Mouse (Mus musculus): ENCODE results near the gene Gnrhr. TPM values are rescaled to one million over a fixed set of nuclear protein-coding genes. Genes with fewer than 3 reads are reported as not detected.

Gnrhr gene
- polyA plus RNA-seq, 1 experiment from 2014 or later = not detected

DNA sequence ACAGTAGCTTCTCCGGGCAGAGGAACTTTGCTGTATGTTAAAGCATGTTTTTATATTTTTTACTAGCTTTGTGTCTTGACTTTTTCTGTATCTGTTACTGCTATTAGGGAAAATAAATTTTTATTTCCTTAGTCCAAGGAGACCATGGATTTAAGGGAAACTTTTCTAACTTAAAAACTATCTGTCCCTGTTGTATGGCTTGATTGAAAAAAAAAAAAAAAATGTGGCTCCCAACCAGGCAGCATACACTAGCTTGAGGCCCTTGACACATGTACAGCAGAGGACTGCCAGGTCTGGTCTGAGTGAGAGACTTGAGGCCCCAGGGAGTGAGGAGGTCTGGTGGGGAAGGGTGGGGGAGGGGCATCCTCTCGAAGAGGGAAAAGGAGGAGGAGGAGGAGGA, 23.9 kb downstream of the Gnrhr start:
- no peak overlapping the region for H3K4me3 ChIP-seq (ENCODE audit: low read depth, low read length)
- 55% methylated on average over 2 of the region's 2 CpGs for WGBS
- H3K36me3 ChIP-seq (ENCODE audit: control insufficient read depth, insufficient read depth, low read length) = no peaks in the 10 kb centered on the region; the same call in 1 of the 2 replicates
- H3K9ac ChIP-seq (replicated peaks; ENCODE audit: low read depth, low read length) = no peak overlapping the region
- H3K4me1 ChIP-seq (ENCODE audit: control insufficient read depth, insufficient read depth, low read length) = 0 out of 2 replicates have a peak, but pooled peaks cover 2% of the 10 kb centered on the region
- ATAC-seq (ENCODE audit: insufficient number of reproducible peaks, insufficient read depth, low FRiP score, low read depth) = no peak
- H3K27ac ChIP-seq (ENCODE audit: low read length) = no peak overlapping the region
- H3K9me3 ChIP-seq (ENCODE audit: control insufficient read depth, low read depth, low read length) = no peaks in the 10 kb centered on the region
- no peak overlapping the region for H3K4me2 ChIP-seq (replicated peaks; ENCODE audit: low read depth, low read length)
- no peaks in the 10 kb centered on the region for H3K27me3 ChIP-seq (ENCODE audit: control insufficient read depth, insufficient read depth, low read length)

DNA sequence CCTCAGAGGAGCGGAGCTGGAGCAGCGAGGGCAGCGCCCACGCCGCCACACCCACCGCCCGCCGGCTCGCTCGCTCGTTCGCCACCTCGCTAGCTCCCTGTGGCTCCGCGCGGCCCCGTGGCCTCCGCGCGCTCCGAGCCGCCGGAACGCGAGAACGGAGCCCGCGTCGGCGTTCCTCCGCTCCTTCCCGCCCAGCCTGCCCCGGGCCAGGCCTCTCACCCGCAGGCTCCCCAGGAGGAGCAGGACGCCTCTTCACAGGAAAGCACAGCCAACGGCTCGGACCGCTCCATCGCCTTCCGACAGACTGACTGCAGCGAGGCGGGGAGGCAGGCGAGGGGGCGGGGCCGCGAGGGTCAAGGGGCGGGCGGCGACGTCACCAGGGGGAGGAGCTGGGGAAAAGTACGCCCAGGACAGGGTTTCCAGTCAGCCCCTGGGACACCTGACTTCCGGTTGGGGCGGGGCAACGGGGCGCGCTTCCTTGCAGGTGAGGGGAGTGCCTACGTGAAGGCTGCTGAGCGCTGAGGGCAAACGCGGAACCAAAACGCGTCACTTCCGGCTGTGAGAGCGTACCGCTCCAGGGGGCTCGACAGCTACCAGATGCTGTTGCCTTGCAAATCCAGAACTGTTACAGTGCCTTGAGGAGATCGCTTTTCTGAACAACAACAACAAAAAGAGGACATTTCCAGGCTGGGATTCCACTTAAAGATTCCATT, 25.1 kb downstream of the Gnrhr start, which contains the start of gene Uba6:
Gene Uba6, minus strand, starts transcription at position 355 of the 713 bp plus-strand sequence.
- no peaks in the 10 kb centered on the region for H3K9me3 ChIP-seq (ENCODE audit: control insufficient read depth, low read depth, low read length)
- no peaks in the 10 kb centered on the region for H3K27me3 ChIP-seq (ENCODE audit: control insufficient read depth, insufficient read depth, low read length)
- H3K27ac ChIP-seq (ENCODE audit: low read length) = peak within 1 kb of the TSS; percentile 92
- peak within 1 kb of the TSS; percentile 77 for H3K4me3 ChIP-seq (ENCODE audit: low read depth, low read length)
- peaks cover 3% of the 10 kb centered on the region; the same call in 1 of the 2 replicates for H3K36me3 ChIP-seq (ENCODE audit: control insufficient read depth, insufficient read depth, low read length)
- peak within 1 kb of the TSS; percentile 71 for H3K9ac ChIP-seq (replicated peaks; ENCODE audit: low read depth, low read length)
- under 1% methylated on average over 53 of the region's 67 CpGs for WGBS
- peak; percentile 99 for ATAC-seq (ENCODE audit: insufficient number of reproducible peaks, insufficient read depth, low FRiP score, low read depth)
- H3K4me2 ChIP-seq (replicated peaks; ENCODE audit: low read depth, low read length) = peak within 1 kb of the TSS; percentile 59
- 0 out of 2 replicates have a peak, but pooled peaks cover 2% of the 10 kb centered on the region for H3K4me1 ChIP-seq (ENCODE audit: control insufficient read depth, insufficient read depth, low read length)

DNA sequence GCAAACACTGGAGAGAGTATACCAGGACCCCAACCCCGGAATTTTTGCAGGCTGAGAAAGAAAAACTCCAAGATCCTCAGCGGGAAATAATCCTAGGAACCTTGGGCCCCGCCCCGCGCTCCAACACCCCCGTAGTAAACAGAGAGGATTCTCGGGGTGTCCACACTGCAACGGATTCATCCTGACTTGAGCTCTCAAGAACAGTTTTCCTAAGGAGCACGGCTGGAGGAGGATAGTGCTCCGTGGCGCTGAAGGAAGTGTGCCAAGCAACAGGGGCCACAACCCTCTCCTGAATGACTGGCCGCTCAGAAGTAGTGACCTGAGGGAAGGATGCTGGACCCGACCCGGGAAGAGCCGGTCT, 25.6 kb downstream of the Gnrhr start:
- H3K4me3 ChIP-seq (ENCODE audit: low read depth, low read length) = peak overlapping the region; percentile 77
- no peak for ATAC-seq (ENCODE audit: insufficient number of reproducible peaks, insufficient read depth, low FRiP score, low read depth)

More for the DNA sequence above, 25.6 kb downstream of the Gnrhr start:
- under 1% methylated on average over 15 of the region's 15 CpGs for WGBS
- Histone ChIP-seq H3K4me1 (ENCODE audit: control insufficient read depth, insufficient read depth, low read length) (0 out of 2 replicates have a peak, but pooled peaks cover 2% of the 10 kb centered on the region), H3K27me3 (ENCODE audit: control insufficient read depth, insufficient read depth, low read length) (no peaks in the 10 kb centered on the region), H3K27ac (ENCODE audit: low read length) (peak overlapping the region; percentile 92), H3K4me2 (replicated peaks; ENCODE audit: low read depth, low read length) (peak overlapping the region; percentile 59), H3K9ac (replicated peaks; ENCODE audit: low read depth, low read length) (peak overlapping the region; percentile 71), H3K36me3 (ENCODE audit: control insufficient read depth, insufficient read depth, low read length) (peaks cover 3% of the 10 kb centered on the region; the same call in 1 of the 2 replicates), H3K9me3 (ENCODE audit: control insufficient read depth, low read depth, low read length) (no peaks in the 10 kb centered on the region)

Other genes with a start within 250 kb of the Gnrhr start
- 41.4 and 41.6 TPM in 2 replicates for gene Cenpc1, start 132.3 kb downstream of the Gnrhr start, polyA plus RNA-seq (2014; fragmentation: Nextera tagmentation; extraction: Ambion mirVana)
- 0.33 and 0.39 TPM in 2 replicates for gene Stap1, start 126.2 kb downstream of the Gnrhr start, polyA plus RNA-seq (2014; fragmentation: Nextera tagmentation; extraction: Ambion mirVana)
- gene Uba6, start 25.1 kb downstream of the Gnrhr start, polyA plus RNA-seq (2014; fragmentation: Nextera tagmentation; extraction: Ambion mirVana) = 23.5 and 24.2 TPM in 2 replicates
- gene Tmprss11c, start 91.4 kb upstream of the Gnrhr start, polyA plus RNA-seq (2014; fragmentation: Nextera tagmentation; extraction: Ambion mirVana) = not detected in 2 replicates
- gene Tmprss11d, start 175.5 kb upstream of the Gnrhr start, polyA plus RNA-seq (2014; fragmentation: Nextera tagmentation; extraction: Ambion mirVana) = 1.3 TPM in 2 replicates